Comparison of ENCODE assay signal across 10 mouse cellular contexts in the genomic region with DNA sequence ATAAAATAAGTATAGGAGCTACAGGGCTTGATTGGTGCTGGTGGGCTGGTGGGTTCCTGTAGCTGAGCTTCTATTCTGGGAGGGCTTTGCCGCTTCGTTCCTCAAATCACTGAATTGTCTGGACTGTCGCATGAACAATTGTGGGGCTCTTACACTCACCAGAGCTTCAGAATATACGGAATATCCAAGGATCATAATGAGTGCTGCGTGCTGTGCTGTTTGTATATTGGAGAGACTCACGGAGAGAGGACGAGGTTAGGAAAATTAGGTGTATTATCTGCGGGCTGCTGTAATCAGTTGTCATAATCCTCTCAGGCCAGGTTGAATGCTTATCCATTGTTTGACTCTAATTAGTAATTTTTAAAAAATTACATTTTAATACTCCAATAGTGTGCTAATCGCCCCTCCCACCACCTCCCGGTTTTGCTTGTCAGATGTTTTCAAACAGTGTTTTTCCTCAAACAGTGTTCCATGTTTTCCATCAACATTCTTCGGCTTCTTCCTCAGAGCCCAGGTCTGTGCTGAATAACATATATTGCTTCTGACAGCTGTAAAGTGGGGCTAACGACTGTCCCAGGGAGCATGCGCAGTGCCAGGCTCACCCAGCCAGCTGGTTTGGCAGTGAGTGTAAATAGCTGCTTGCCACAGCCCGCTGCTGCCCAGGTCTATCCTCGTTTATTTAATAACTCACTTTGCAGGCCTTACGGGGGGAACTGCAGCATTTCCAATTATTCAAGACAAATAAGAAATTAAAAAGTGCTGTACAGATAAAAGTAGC.
A peak's percentile ranks its signal among the peaks of the same experiment; 100 is the strongest.
DNase-seq lines count a peak whose midpoint lies in the region; ATAC-seq and TF ChIP-seq lines count a peak whose summit lies in the region.
"Had no signal": no experiment of that assay in that cellular context is flagged by ENCODE, and none has a peak within 500 bp of the region (broad histone marks: within the 10 kb centered on the region; RNA-seq: fewer than 3 reads in every experiment).

No protein-coding gene starts in this region.

- H3K9ac ChIP-seq in kidney, postnatal 0 days (ENCODE audit: low read depth, low read length) = no peak overlapping the region
- no peak overlapping the region for H3K9ac ChIP-seq in midbrain, embryonic 14.5 days (replicated peaks; ENCODE audit: low read length)
- H3K9ac ChIP-seq: midbrain, embryonic 12.5 days had no signal

- no peak overlapping the region for H3K4me3 ChIP-seq in kidney, postnatal 0 days (replicated peaks; ENCODE audit: low read depth, low read length)
- no peak overlapping the region for H3K4me3 ChIP-seq in midbrain, embryonic 14.5 days (replicated peaks; ENCODE audit: low read depth, low read length)
- H3K4me3 ChIP-seq: midbrain, embryonic 12.5 days had no signal

- DNase-seq in kidney, postnatal 0 days (ENCODE audit: low spot score) = no peak
- DNase-seq in kidney, adult 9 months = no peak
- DNase-seq in cerebellum, adult 18-20 months = peak; percentile 54 to 57
- peak; percentile 47 to 60 for DNase-seq in cerebellum, postnatal 36 days
- DNase-seq in midbrain, embryonic 14.5 days = peak; percentile 55
- DNase-seq in lung, postnatal 36 days = no peak
- DNase-seq in embryo, embryonic 9.5 days (ENCODE audit: extremely low spot score) = no peak

- H3K9me3 ChIP-seq in kidney, postnatal 0 days (replicated peaks; ENCODE audit: low read length) = no peaks in the 10 kb centered on the region
- H3K9me3 ChIP-seq in midbrain, embryonic 14.5 days (ENCODE audit: control insufficient read depth, low read length) = no peaks in the 10 kb centered on the region
- H3K9me3 ChIP-seq: G1E; midbrain, embryonic 12.5 days had no signal

- no peaks in the 10 kb centered on the region for H3K36me3 ChIP-seq in kidney, postnatal 0 days (ENCODE audit: insufficient read depth, low read length)
- no peaks in the 10 kb centered on the region for H3K36me3 ChIP-seq in midbrain, embryonic 14.5 days (ENCODE audit: control insufficient read depth, insufficient read depth, low read length)
- H3K36me3 ChIP-seq: G1E; midbrain, embryonic 12.5 days had no signal

- H3K4me2 ChIP-seq in kidney, postnatal 0 days (ENCODE audit: low read length) = peak overlapping the region; percentile 21; the same call in 1 of the 2 replicates
- no peak overlapping the region for H3K4me2 ChIP-seq in midbrain, embryonic 14.5 days (ENCODE audit: low read length)
- H3K4me2 ChIP-seq: midbrain, embryonic 12.5 days had no signal

- no peaks in the 10 kb centered on the region for H3K4me1 ChIP-seq in kidney, postnatal 0 days (replicated peaks; ENCODE audit: insufficient read depth, low read length)
- H3K4me1 ChIP-seq in midbrain, embryonic 14.5 days (ENCODE audit: control insufficient read depth, insufficient read depth, low read length) = 0 out of 2 replicates have a peak, but pooled peaks cover 4% of the 10 kb centered on the region
- H3K4me1 ChIP-seq: midbrain, embryonic 12.5 days had no signal

- H3K27me3 ChIP-seq in kidney, postnatal 0 days (ENCODE audit: insufficient read depth, low read length) = no peaks in the 10 kb centered on the region
- no peaks in the 10 kb centered on the region for H3K27me3 ChIP-seq in midbrain, embryonic 14.5 days (ENCODE audit: control insufficient read depth, insufficient read depth, low read length)
- H3K27me3 ChIP-seq: midbrain, embryonic 12.5 days had no signal

- no peak for TF ChIP-seq CTCF in kidney, postnatal 0 days (IDR thresholded peaks at IDR 0.05; ENCODE audit: low read depth)

- 74% methylated on average over 16 of the region's 16 CpGs for WGBS in kidney, postnatal 0 days
- 65% methylated on average over 16 of the region's 16 CpGs for WGBS in midbrain, embryonic 14.5 days

- H3K27ac ChIP-seq in kidney, postnatal 0 days = no peak overlapping the region
- 0 out of 2 replicates have a peak overlapping the region, but pooled peaks have one; percentile 26 for H3K27ac ChIP-seq in midbrain, embryonic 14.5 days (replicated peaks; ENCODE audit: low read depth, low read length)
- H3K27ac ChIP-seq: midbrain, embryonic 12.5 days had no signal

- no peak for ATAC-seq in kidney, postnatal 0 days (replicated peaks; ENCODE audit: low FRiP score, low read depth)
- ATAC-seq in midbrain, embryonic 14.5 days (ENCODE audit: low FRiP score, low TSS enrichment) = no peak
- no peak for ATAC-seq in inflammation-experienced regulatory T-cells, adult 6 months

Comparison
In these comparisons a context has a peak if more than half of its experiments do, and no peak if none do; other contexts are left out.
1. DNase-seq: peak in cerebellum, adult 18-20 months (2 of 2), cerebellum, postnatal 36 days (2 of 2) and midbrain, embryonic 14.5 days (single experiment); none in kidney, postnatal 0 days (single experiment), kidney, adult 9 months (single experiment), lung, postnatal 36 days (single experiment) and embryo, embryonic 9.5 days (single experiment).